Mouse (Mus musculus): Measurements from ENCODE around the gene Igf2r. TPM values are rescaled to one million over a fixed set of nuclear protein-coding genes. Genes with fewer than 3 reads are reported as not detected.

The Igf2r gene
- 12.3 and 12.5 TPM in 2 replicates for polyA plus RNA-seq (2015; fragmentation: Nextera tagmentation; extraction: Ambion mirVana)

GRCm38 (mm10) chr17:12769380-12769921, at the start of gene Igf2r:
Gene Igf2r, minus strand, starts transcription at chr17:12769664.
- no peaks in the 10 kb centered on the region for H3K27me3 ChIP-seq
- WGBS = 7% methylated on average over 57 of the region's 67 CpGs
- peak; percentile 95 for ATAC-seq (ENCODE audit: low FRiP score)
- peak within 1 kb of the TSS; percentile 87 for H3K27ac ChIP-seq
- peak within 1 kb of the TSS; percentile 85 for H3K4me2 ChIP-seq
- H3K36me3 ChIP-seq = no peaks in the 10 kb centered on the region
- peak within 1 kb of the TSS; percentile 85 for H3K4me3 ChIP-seq
- H3K9me3 ChIP-seq = no peaks in the 10 kb centered on the region
- H3K4me1 ChIP-seq (replicated peaks) = peaks cover 39% of the 10 kb centered on the region
- peak within 1 kb of the TSS; percentile 90 for H3K9ac ChIP-seq

DNA sequence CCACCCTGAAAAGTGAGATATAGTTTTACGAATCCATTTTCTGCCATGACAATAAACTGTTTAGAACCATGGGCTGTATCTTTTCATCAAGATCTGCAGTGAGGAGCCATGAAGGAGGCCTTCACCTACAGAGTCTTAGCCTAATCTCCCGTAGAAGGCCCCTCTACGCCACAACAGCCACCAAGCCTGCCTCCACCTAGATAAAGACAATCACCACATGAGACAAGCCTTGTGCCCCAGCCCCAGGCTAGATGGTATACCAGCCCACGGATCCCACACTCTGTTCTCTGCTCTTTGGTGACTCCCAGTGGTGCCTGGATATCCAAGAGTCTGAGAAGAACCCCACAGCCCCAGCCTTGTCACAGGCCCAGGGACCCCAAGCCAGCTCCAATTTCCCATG, 46.4 kb upstream of the Igf2r start:
- no peaks in the 10 kb centered on the region for H3K27me3 ChIP-seq
- no peaks in the 10 kb centered on the region for H3K36me3 ChIP-seq
- 89% methylated on average over 4 of the region's 4 CpGs for WGBS
- H3K4me2 ChIP-seq = no peak overlapping the region
- H3K9me3 ChIP-seq = peaks cover 2% of the 10 kb centered on the region; the same call in 1 of the 2 replicates
- no peaks in the 10 kb centered on the region for H3K4me1 ChIP-seq (replicated peaks)
- no peak overlapping the region for H3K27ac ChIP-seq
- no peak for ATAC-seq (ENCODE audit: low FRiP score)
- H3K9ac ChIP-seq = no peak overlapping the region
- no peak overlapping the region for H3K4me3 ChIP-seq

GRCm38 (mm10) chr17:12814502-12814901, 45.0 kb upstream of the Igf2r start:
- no peak for ATAC-seq (ENCODE audit: low FRiP score)

DNA sequence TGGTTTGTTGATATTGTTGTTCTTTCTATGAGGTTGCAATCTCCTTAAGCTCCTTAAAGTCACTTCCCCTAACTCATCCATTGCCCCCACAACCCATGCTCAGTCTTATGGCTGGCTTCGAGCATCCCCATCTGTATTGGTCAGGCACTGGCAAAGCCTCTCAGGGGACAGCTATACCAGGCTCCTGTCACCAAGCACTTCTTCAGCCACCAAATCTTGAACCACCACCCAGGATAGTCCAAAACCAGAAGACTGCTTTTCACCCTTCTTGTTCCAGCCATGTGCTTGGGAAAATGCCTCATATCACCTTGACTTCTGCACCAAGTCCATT, 41.5 kb upstream of the Igf2r start:
- Histone ChIP-seq H3K27me3 (no peaks in the 10 kb centered on the region), H3K4me1 (replicated peaks) (peaks cover 4% of the 10 kb centered on the region), H3K4me2 (no peak overlapping the region), H3K9me3 (no peaks in the 10 kb centered on the region), H3K36me3 (no peaks in the 10 kb centered on the region), H3K27ac (no peak overlapping the region), H3K4me3 (no peak overlapping the region), H3K9ac (no peak overlapping the region)
- 0 out of 2 replicates have a peak, but pooled peaks have one; percentile 21 for ATAC-seq (ENCODE audit: low FRiP score)
- 100% methylated on average over 1 of the region's 1 CpGs for WGBS

More at GRCm38 (mm10) chr17:12814502-12814901, 45.0 kb upstream of the Igf2r start:
- peaks cover 4% of the 10 kb centered on the region for H3K4me1 ChIP-seq (replicated peaks)
- 94% methylated on average over 3 of the region's 3 CpGs for WGBS
- H3K9ac ChIP-seq = no peak overlapping the region
- H3K9me3 ChIP-seq = no peaks in the 10 kb centered on the region
- H3K27ac ChIP-seq = no peak overlapping the region
- no peak overlapping the region for H3K4me3 ChIP-seq
- H3K4me2 ChIP-seq = no peak overlapping the region
- no peaks in the 10 kb centered on the region for H3K36me3 ChIP-seq
- H3K27me3 ChIP-seq = no peaks in the 10 kb centered on the region

- ATAC-seq (ENCODE audit: low FRiP score) = peak; percentile 89
- Histone ChIP-seq H3K4me1 (replicated peaks) (peaks cover 4% of the 10 kb centered on the region), H3K9me3 (no peaks in the 10 kb centered on the region), H3K4me2 (no peak overlapping the region), H3K27ac (peak overlapping the region; percentile 15), H3K9ac (no peak overlapping the region), H3K36me3 (no peaks in the 10 kb centered on the region), H3K27me3 (no peaks in the 10 kb centered on the region), H3K4me3 (no peak overlapping the region)
- WGBS = 24% methylated on average over 14 of the region's 14 CpGs
Observed at GRCm38 (mm10) chr17:12810103-12810972, 40.9 kb upstream of the Igf2r start.

GRCm38 (mm10) chr17:12808851-12809250, 39.4 kb upstream of the Igf2r start:
- Histone ChIP-seq H3K27me3 (no peaks in the 10 kb centered on the region), H3K9ac (no peak overlapping the region), H3K4me2 (no peak overlapping the region), H3K4me3 (no peak overlapping the region), H3K4me1 (replicated peaks) (peaks cover 4% of the 10 kb centered on the region), H3K9me3 (no peaks in the 10 kb centered on the region), H3K27ac (no peak overlapping the region), H3K36me3 (no peaks in the 10 kb centered on the region)
- ATAC-seq (ENCODE audit: low FRiP score) = no peak
- 95% methylated on average over 6 of the region's 6 CpGs for WGBS

- Histone ChIP-seq H3K36me3 (no peaks in the 10 kb centered on the region), H3K27ac (no peak overlapping the region), H3K9ac (no peak overlapping the region), H3K4me1 (replicated peaks) (no peaks in the 10 kb centered on the region), H3K4me2 (no peak overlapping the region), H3K9me3 (no peaks in the 10 kb centered on the region), H3K4me3 (no peak overlapping the region), H3K27me3 (no peaks in the 10 kb centered on the region)
- no peak for ATAC-seq (ENCODE audit: low FRiP score)
Observed at GRCm38 (mm10) chr17:12804584-12805445, 35.4 kb upstream of the Igf2r start.

DNA sequence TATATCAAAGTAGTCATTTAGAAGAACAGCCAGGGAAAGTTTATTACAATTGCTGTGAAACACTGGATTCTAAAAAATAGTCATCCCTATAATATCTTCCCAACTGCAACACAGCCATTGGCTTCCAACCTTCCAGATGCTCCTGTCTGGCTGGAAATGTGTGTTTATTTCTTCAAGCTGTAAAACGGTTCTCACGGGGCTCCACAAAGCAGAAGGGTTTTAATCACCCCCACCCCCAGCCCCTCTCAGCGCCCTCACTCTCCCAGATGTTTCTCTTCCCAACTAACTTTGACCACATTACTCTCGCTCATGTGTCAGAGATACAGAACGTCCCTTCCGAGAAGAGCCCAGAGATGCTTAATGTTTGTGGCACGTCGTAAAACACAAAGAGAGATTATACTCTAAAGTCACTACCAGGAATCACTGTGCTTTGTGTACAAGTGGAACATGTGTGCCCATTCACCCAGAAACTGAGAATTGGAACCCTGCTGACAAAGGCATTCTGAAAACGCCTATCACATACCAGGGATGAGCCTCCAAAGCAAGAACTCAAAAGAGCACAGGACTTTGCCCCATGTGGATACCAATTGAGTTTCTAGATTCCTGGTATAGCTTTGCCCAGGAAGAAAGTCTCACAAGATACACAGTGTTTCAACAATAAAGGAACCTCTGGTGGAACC, 32.5 kb upstream of the Igf2r start:
- no peaks in the 10 kb centered on the region for H3K9me3 ChIP-seq
- WGBS = 54% methylated on average over 9 of the region's 9 CpGs

DNA sequence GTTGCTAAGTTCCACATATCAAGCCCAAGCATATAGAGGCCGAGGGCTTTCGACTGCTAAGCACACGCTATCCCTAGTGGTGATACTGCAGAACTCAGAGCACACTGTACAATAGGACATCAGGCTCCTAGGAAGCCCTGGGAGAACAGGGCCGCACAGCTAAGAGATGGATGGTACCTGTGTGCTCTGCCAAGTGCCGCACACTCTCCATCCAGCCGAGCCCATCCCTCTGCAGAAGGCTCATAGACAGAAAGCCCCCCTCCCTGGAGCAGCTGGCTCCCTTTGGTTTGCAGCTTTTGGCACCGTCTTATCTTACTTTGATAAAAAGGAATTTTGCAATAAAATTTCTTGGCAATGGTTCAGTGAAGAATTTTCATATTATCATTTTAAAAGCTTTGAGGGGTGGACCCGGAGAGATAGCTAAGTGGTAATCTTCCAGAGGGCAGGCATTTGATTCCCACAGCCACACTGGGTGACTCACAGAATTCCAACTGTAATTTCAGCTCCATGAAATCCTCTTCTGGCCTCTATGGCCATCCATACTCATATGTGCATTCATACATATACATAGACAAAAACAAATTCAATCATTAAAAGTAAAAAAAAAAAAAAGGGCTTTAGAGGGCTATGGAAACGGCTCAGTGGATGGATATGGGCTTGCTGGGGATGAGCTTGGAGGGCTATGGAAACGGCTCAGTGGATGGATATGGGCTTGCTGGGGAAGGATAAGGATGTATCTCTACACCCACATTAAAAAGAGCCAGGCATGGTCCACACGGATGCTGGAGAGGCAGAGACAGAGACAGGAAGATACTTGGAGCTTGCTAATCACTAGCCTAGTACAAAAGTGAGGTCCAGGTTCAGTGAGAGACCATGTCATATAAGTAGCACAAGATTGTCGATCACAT, 30.2 kb upstream of the Igf2r start:
- ATAC-seq (ENCODE audit: low FRiP score) = no peak; the same call in 1 of the 2 replicates
- H3K27me3 ChIP-seq = no peaks in the 10 kb centered on the region

More for the DNA sequence above, 32.5 kb upstream of the Igf2r start:
- no peaks in the 10 kb centered on the region for H3K27me3 ChIP-seq
- H3K9ac ChIP-seq = no peak overlapping the region
- no peak for ATAC-seq (ENCODE audit: low FRiP score)
- H3K4me1 ChIP-seq (replicated peaks) = no peaks in the 10 kb centered on the region
- no peak overlapping the region for H3K27ac ChIP-seq
- no peak overlapping the region for H3K4me2 ChIP-seq
- no peak overlapping the region for H3K4me3 ChIP-seq
- H3K36me3 ChIP-seq = no peaks in the 10 kb centered on the region

DNA sequence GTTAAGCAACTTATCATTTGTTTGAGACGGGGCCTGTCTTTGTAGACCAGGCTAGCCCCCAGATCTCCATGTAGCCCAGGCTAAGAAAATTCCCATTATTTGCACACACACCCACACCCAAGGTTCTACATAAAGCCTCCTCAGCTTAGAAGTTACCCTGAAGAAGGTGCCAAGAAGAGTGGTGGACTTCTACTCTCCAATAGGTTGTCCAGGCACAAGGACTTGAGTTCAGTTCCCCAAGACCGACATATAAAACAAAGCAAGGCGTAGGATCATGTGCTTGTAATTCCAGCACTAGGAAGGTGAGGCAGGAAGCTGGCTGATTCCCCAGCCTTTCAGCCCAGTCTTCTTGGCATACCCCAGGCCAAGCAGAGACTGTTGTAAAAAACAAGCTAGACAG, 29.1 kb upstream of the Igf2r start:
- 0 out of 2 replicates have a peak, but pooled peaks cover 3% of the 10 kb centered on the region for H3K4me1 ChIP-seq (replicated peaks)
- no peaks in the 10 kb centered on the region for H3K9me3 ChIP-seq
- 93% methylated on average over 3 of the region's 3 CpGs for WGBS
- H3K27me3 ChIP-seq = no peaks in the 10 kb centered on the region
- H3K4me3 ChIP-seq = no peak overlapping the region
- H3K27ac ChIP-seq = no peak overlapping the region
- H3K36me3 ChIP-seq = no peaks in the 10 kb centered on the region
- H3K9ac ChIP-seq = no peak overlapping the region
- ATAC-seq (ENCODE audit: low FRiP score) = no peak
- H3K4me2 ChIP-seq = no peak overlapping the region

More for the DNA sequence above, 30.2 kb upstream of the Igf2r start:
- H3K4me3 ChIP-seq = no peak overlapping the region
- H3K27ac ChIP-seq = no peak overlapping the region
- WGBS = 87% methylated on average over 12 of the region's 12 CpGs
- H3K4me2 ChIP-seq = no peak overlapping the region
- no peaks in the 10 kb centered on the region for H3K9me3 ChIP-seq
- no peaks in the 10 kb centered on the region for H3K4me1 ChIP-seq (replicated peaks)
- no peaks in the 10 kb centered on the region for H3K36me3 ChIP-seq
- H3K9ac ChIP-seq = no peak overlapping the region

DNA sequence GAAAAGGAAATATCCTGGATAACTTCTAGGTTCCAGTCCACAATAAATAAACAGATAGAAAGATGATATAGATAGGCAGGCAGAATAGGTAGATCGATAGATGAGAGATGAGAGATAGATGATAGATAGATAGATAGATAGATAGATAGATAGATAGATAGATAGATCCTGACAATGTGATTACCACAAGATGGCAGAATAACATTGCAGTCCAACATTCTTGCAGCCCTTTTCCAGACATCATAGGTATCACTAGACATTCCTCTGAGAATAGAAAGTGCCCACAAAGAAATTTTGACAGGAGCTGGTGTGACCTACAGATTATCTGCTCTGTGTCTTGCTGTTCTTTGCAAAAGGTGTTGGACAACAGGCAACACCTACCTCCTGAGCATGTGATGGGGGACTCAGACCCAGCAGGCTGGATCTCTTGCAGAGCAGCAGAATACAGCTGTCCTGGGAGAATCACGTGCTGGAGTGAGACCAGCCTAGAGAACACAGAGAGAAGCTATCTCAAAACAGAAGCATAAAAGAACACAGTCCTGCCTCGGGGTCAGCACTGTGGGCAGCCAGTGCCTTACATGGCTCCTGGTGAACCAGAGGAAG, 28.1 kb upstream of the Igf2r start:
- Histone ChIP-seq H3K27me3 (no peaks in the 10 kb centered on the region), H3K4me3 (no peak overlapping the region), H3K27ac (no peak overlapping the region), H3K4me1 (replicated peaks) (peaks cover 5% of the 10 kb centered on the region; the same call in 1 of the 2 replicates), H3K9ac (no peak overlapping the region), H3K4me2 (no peak overlapping the region), H3K9me3 (no peaks in the 10 kb centered on the region), H3K36me3 (no peaks in the 10 kb centered on the region)
- ATAC-seq (ENCODE audit: low FRiP score) = no peak
- 68% methylated on average over 3 of the region's 3 CpGs for WGBS
